Mouse (Mus musculus) liver, embryonic 14.5 days (tissue): ENCODE data around the gene Ces1f.

Experiments
- CTCF ChIP-seq: IDR thresholded peaks from 2 replicates; pipeline ENCODE4 v1.5.1; 2016; ENCODE audit warnings: antibody characterized with exemption, low read depth, control low read depth
- EP300 ChIP-seq: IDR thresholded peaks from 2 replicates; pipeline ENCODE4 v1.6.1; 2016; ENCODE audit warnings: antibody characterized with exemption, low read depth

DNA sequence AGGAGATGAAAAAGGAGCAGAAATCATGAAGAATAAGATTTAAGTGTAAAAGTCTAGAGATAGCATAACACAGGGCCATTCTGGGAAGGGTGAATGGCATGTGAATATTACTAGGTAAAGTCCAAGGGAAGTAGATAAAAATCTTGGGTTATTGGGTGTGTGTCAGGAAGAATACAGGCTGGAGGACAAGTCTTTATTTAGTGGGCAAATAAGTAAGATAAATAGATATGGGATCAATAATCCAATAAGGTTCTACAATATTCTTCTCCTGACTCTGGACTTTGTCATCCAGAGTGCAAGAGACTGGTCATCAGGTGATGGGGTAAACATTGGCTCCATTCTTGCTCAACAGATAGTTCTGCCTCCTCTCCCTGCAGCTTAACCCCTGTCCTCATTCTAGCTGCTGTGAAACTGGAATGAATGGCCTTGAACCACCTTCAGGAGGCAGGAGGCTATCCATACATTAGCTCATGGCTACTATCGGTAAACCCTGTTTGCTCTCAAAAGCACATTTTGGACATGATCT lies 27.1 kb downstream of the Ces1f start:
- TF ChIP-seq CTCF (no peak), EP300 (no peak; the same call in 1 of the 2 replicates)
